Mouse (Mus musculus) small intestine, adult 2 months (tissue): Measurements from ENCODE around the gene Zfp523. TPM values are rescaled to one million over a fixed set of nuclear protein-coding genes. Genes with fewer than 3 reads are reported as not detected.
A peak's percentile ranks its signal among the peaks of the same experiment; 100 is the strongest.

Source experiments
- H3K27ac ChIP-seq: fragments of 200-500 bp; 2 replicates; pipeline ENCODE4 v1.5.1; 2012; ENCODE audit warnings: low read depth, low read length, control low read depth, inconsistent platforms; ENCODE audit not compliant: insufficient read depth
- H3K27me3 ChIP-seq: fragments of 200-500 bp; 2 replicates; pipeline ENCODE4 v1.6.1; 2012; ENCODE audit warnings: mild to moderate bottlenecking, moderate library complexity, low read length, inconsistent platforms; ENCODE audit not compliant: control insufficient read depth, insufficient read depth
- H3K36me3 ChIP-seq: fragments of 200-500 bp; 2 replicates; pipeline ENCODE4 v1.6.1; 2012; ENCODE audit warnings: mild to moderate bottlenecking, low read length, control low read depth, inconsistent platforms; ENCODE audit not compliant: control insufficient read depth, insufficient read depth
- H3K4me1 ChIP-seq: fragments of 200-500 bp; 2 replicates; pipeline ENCODE4 v1.6.1; 2012; ENCODE audit warnings: low read length, inconsistent platforms, mixed read lengths; ENCODE audit not compliant: control insufficient read depth, insufficient read depth, insufficient read length
- H3K4me3 ChIP-seq: fragments of 200-500 bp; 2 replicates; pipeline ENCODE4 v1.5.1; 2012; ENCODE audit warnings: low read depth, mild to moderate bottlenecking, control low read depth, inconsistent platforms, low read length, moderate library complexity
- CTCF ChIP-seq: fragments of 200-500 bp; IDR thresholded peaks from 2 replicates; pipeline ENCODE4 v1.5.1; 2012; ENCODE audit warnings: low read depth, mild to moderate bottlenecking, control low read depth, inconsistent platforms, low read length, moderate library complexity, mixed read lengths; ENCODE audit not compliant: insufficient replicate concordance, insufficient read length; ENCODE audit errors: extremely low read depth
- POLR2A ChIP-seq: fragments of 200-500 bp; IDR thresholded peaks from 2 replicates; pipeline ENCODE4 v1.6.1; 2012; ENCODE audit warnings: low read depth, mild to moderate bottlenecking, control low read depth, inconsistent platforms, low read length, moderate library complexity
- WGBS: fragments of 180-500 bp; shearing (Covaris S2); methylation state at CpG from one replicate; pipeline ENCODE4 v1.1.7; 2018; 5-methylcytosine and 5-hydroxymethylcytosine counted together
- polyA plus RNA-seq: library from polyadenylated mRNA; depleted of rRNA; stranded (reverse); fragments of >200 nt; gene quantifications from 2 replicates; pipeline ENCODE4 v1.2.3, GENCODE M21; 2012

Gene Zfp523
- polyA plus RNA-seq, 1 experiment: 39.8 TPM

DNA sequence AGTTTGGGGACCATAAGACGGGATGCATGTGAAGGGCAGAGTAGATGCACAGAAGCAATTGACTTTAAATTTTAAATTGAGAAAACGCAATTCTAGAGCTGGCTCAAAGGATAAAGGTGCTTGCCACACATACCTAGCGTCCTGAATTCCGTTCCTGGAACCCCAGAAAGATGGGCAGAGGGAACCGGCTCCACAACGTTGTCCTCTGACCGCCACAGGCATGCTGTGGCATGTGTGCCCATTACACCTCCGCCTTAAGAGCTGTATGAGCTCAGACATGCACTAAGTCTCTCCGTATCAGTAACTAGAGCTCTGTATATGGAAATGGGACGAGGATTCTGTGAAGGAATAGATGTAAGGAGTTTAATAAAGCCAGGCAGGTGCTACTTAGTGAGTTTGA lies 47.7 kb downstream of the Zfp523 start:
- no peaks in the 10 kb centered on the region for H3K27me3 ChIP-seq
- no peaks in the 10 kb centered on the region for H3K36me3 ChIP-seq
- H3K4me3 ChIP-seq: no peak overlapping the region
- H3K27ac ChIP-seq: 0 out of 2 replicates have a peak overlapping the region, but pooled peaks have one; percentile 26
- WGBS: 81% methylated on average over 10 of the region's 10 CpGs
- peaks cover 42% of the 10 kb centered on the region for H3K4me1 ChIP-seq
- no peak for TF ChIP-seq CTCF
- TF ChIP-seq POLR2A: no peak

DNA sequence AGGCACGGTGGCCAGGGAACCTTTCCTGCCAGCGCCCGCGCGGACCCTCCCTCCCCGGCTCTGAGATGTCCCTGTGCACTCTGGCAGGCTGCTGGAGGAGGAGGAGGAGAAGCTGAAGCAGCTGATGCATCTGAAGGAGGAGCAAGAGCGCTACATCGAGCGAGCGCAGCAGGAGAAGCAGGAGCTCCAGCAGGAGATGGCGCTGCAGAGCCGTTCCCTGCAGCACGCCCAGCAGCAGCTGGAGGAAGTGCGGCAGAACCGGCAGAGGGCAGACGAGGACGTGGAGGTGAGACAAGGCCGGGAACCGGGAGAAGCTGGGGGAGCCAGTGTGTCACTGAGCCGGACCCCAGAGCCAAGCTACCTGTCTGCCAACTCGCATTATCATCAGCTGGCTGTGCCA lies 49.1 kb downstream of the Zfp523 start:
- peak overlapping the region; percentile 49 for H3K4me3 ChIP-seq
- 3% methylated on average over 21 of the region's 21 CpGs for WGBS

DNA sequence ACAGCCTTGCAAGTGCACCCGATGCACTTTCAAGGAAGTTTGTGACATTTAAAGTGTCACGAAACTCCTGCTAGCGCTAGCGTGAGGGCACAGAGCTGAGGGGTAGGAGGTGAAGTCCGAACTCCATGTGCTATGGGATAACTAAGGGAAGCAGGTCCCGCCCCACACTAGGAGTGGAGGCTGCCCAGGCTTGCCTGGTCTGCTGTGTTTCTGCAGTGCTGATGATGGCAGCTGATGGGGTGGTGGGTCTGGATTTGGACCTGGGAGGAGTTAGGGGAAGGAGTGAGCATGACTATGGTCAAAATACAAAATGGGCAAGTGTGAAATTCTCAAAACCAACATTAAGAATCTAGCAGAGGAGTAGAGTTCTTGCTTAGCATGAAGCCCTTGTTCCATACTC lies 53.6 kb downstream of the Zfp523 start:
- no peaks in the 10 kb centered on the region for H3K27me3 ChIP-seq
- H3K27ac ChIP-seq: peak overlapping the region; percentile 95
- H3K4me1 ChIP-seq: peaks cover 42% of the 10 kb centered on the region
- 27% methylated on average over 6 of the region's 6 CpGs for WGBS
- H3K36me3 ChIP-seq: no peaks in the 10 kb centered on the region
- H3K4me3 ChIP-seq: no peak overlapping the region
- TF ChIP-seq POLR2A (no peak), CTCF (no peak)

More for the DNA sequence above, 49.1 kb downstream of the Zfp523 start:
- peak overlapping the region; percentile 88 for H3K27ac ChIP-seq
- no peaks in the 10 kb centered on the region for H3K36me3 ChIP-seq
- H3K4me1 ChIP-seq: peaks cover 53% of the 10 kb centered on the region
- TF ChIP-seq POLR2A (no peak), CTCF (peak; percentile 99)
- no peaks in the 10 kb centered on the region for H3K27me3 ChIP-seq

DNA sequence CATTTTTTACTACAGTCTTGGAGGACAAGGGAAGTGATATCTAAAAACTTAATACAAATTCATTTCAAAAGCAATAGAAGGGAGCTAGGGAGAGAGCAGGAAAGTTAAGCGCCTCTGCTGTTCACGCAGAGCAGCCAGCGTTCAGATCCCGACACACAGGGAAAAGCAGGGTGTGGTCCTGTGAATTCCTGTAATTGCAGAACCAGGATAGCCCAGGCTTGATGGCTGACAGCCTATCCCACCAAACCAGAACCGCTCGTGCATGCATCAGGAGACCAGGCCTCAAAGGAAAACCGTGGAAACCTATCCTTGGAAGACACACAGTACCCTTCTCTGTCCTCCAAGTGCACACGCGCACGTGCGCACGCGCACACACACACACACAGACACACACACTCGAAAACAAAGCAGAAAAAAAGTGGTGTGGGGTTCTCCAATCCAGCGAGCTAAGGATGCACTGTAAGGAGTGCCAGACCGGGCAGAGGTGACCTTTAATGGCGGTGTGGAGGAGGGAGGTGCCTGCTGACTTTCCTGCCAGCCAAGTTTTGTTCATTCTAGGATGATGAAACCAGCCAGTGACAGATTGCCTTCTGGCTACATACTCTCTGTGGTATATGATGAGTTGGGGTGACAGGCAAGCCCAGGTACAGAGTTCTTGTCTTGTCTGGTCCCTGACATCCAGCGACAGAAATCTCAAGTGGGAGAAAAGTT lies 54.3 kb downstream of the Zfp523 start:
- H3K36me3 ChIP-seq: peaks cover 2% of the 10 kb centered on the region; the same call in 1 of the 2 replicates
- H3K4me1 ChIP-seq: peaks cover 41% of the 10 kb centered on the region
- 78% methylated on average over 18 of the region's 18 CpGs for WGBS
- H3K27me3 ChIP-seq: no peaks in the 10 kb centered on the region
- H3K4me3 ChIP-seq: no peak overlapping the region
- TF ChIP-seq POLR2A: no peak
- TF ChIP-seq CTCF: no peak
- H3K27ac ChIP-seq: peak overlapping the region; percentile 85

DNA sequence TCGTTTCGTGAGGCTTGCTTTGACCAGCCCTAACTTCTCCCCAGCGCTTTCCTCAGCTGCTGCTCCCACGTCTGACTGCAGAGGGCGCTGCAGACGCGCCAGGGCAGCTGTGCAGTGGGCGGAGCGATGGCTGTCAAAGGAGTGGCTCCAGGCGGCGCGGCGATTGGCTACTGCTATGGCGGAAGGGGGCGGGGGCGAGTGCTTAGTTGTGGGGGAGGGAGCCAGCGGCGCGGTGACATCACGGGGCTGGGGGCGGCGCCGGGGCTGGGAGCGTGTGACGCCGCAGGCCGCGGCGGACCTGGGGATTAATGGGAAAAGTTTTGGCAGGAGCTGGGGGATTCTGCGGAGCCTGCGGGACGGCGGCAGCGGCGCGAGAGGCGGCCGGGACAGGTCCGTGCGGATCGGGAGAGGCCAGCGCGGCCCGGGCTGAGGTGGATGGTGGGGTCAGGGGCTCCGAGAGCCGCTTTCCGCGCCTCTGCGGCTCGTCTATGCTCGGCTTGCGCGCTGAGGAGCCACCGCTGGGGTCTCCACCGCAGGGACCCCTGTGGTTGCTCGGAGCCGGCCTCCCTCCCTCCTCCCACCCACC lies 55.6 kb downstream of the Zfp523 start, which contains the start of gene Ppard:
Gene Ppard, plus strand, starts transcription at position 226 of the 586 bp plus-strand sequence.
- peaks cover 10% of the 10 kb centered on the region for H3K36me3 ChIP-seq
- H3K27ac ChIP-seq: peak within 1 kb of the TSS; percentile 88
- H3K4me1 ChIP-seq: peaks cover 38% of the 10 kb centered on the region
- H3K4me3 ChIP-seq: peak within 1 kb of the TSS; percentile 96
- peak; percentile 96 for TF ChIP-seq CTCF
- TF ChIP-seq POLR2A: peak; percentile 88; the same call in 1 of the 2 replicates
- H3K27me3 ChIP-seq: no peaks in the 10 kb centered on the region
- WGBS: under 1% methylated on average over 57 of the region's 57 CpGs

DNA sequence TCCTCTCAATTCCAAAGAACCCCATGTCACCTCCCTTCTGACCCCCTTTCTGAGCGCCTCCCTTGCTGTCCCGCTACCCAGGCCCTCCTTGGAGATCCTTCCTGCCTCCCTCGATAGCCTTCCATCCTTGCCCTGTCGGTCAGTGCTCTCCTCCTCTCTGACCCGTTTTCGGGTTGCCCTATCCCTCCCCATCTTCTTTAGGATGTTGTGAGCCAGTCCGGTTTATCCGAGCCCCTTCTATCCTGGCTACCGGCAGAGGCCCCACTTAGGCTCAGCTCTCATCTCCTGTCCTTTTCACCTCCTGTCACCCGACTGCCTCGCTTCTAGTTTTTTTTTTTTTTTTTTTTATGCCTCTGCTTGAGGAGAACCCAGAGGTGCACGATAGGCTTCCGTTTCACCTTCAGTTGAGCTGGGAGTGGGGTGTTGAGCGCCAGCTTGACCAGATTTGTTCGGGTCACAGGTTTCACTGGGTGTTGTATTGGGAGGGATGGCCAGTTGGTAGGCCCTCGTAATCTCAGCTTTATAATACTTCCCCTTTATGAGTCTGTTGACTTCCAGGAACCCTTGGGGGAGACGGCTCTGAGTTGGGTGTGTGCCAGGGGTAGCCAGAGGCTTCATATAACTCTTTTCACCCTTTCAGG lies 56.3 kb downstream of the Zfp523 start:
- Histone ChIP-seq H3K4me3 (peak overlapping the region; percentile 96), H3K36me3 (peaks cover 12% of the 10 kb centered on the region), H3K27me3 (no peaks in the 10 kb centered on the region), H3K27ac (peak overlapping the region; percentile 88), H3K4me1 (peaks cover 33% of the 10 kb centered on the region)
- TF ChIP-seq CTCF: peak; percentile 28; the same call in 1 of the 2 replicates
- TF ChIP-seq POLR2A: 0 out of 2 replicates have a peak, but pooled peaks have one; percentile 24
- WGBS: under 1% methylated on average over 17 of the region's 17 CpGs

DNA sequence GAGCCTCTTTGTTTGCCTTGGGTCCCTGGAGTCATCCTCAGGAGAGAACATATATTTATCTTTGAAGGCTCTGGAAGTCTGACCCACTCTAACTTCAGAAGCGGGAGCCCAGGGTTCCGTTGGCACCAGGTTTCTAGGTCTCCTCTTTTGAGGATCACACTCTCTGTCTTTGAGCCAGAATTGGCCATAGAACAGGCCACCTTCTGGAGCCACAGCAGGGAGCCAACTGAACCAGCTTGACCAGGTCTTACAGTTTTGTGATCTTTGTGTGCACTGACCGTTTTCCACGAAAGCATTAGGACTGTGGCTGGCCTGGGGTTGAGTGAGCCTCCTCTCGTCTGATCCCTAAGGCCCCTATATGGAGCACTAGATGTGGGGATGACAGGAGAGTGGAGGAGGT lies 57.7 kb downstream of the Zfp523 start:
- H3K4me1 ChIP-seq: peaks cover 22% of the 10 kb centered on the region
- peak overlapping the region; percentile 32 for H3K4me3 ChIP-seq
- TF ChIP-seq CTCF: no peak
- no peak for TF ChIP-seq POLR2A
- H3K27ac ChIP-seq: peak overlapping the region; percentile 78; the same call in 1 of the 2 replicates
- peaks cover 21% of the 10 kb centered on the region for H3K36me3 ChIP-seq
- H3K27me3 ChIP-seq: no peaks in the 10 kb centered on the region
- 87% methylated on average over 5 of the region's 5 CpGs for WGBS
